Mouse (Mus musculus): Measurements from ENCODE around the gene Apbb2. TPM values are rescaled to one million over a fixed set of nuclear protein-coding genes. Genes with fewer than 3 reads are reported as not detected.

Apbb2 gene
- polyA plus RNA-seq, 1 experiment from 2014 or later: 27.8 TPM

- peak; percentile 68 for DNase-seq (ENCODE audit: low spot score)
- Histone ChIP-seq H3K27ac (replicated peaks; ENCODE audit: low read depth, low read length) (no peak overlapping the region), H3K9ac (replicated peaks; ENCODE audit: low read length) (no peak overlapping the region), H3K4me3 (ENCODE audit: low read depth, low read length) (no peak overlapping the region), H3K27me3 (ENCODE audit: control insufficient read depth, insufficient read depth, low read length) (no peaks in the 10 kb centered on the region), H3K4me2 (ENCODE audit: low read depth, low read length) (no peak overlapping the region), H3K4me1 (ENCODE audit: control insufficient read depth, insufficient read depth, low read length) (no peaks in the 10 kb centered on the region), H3K36me3 (replicated peaks; ENCODE audit: control insufficient read depth, insufficient read depth, low read depth, low read length) (no peaks in the 10 kb centered on the region), H3K9me3 (replicated peaks; ENCODE audit: control insufficient read depth, low read length) (no peaks in the 10 kb centered on the region)
- 58% methylated on average over 18 of the region's 18 CpGs for WGBS
- no peak; the same call in 1 of the 2 replicates for ATAC-seq (replicated peaks; ENCODE audit: insufficient number of reproducible peaks, low FRiP score, low TSS enrichment, low read depth)
These were observed 225.6 kb downstream of the Apbb2 start for GRCm38 (mm10) chr5:66392861-66393529.

DNA sequence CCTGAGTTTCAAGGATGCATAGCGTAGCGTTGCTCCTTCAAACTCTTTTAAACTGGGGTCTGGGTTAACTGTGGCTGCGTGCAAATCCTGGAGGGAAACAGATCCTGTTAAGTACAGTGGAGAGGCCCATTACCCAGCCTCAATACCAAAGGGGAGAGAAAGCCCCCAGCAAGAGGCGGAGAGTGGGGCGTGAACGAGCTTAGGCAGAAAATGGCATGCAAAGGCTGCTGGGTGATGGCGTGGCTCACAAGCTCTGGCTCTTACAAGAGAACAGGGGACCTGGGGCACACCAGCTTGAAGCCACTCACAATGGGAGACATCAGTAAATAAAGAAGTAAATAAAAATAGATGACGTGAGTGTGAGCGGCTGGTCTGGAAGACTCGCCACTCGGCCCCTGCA, 226.8 kb downstream of the Apbb2 start:
- no peak overlapping the region for H3K9ac ChIP-seq (replicated peaks; ENCODE audit: low read length)
- WGBS: 84% methylated on average over 11 of the region's 11 CpGs

DNA sequence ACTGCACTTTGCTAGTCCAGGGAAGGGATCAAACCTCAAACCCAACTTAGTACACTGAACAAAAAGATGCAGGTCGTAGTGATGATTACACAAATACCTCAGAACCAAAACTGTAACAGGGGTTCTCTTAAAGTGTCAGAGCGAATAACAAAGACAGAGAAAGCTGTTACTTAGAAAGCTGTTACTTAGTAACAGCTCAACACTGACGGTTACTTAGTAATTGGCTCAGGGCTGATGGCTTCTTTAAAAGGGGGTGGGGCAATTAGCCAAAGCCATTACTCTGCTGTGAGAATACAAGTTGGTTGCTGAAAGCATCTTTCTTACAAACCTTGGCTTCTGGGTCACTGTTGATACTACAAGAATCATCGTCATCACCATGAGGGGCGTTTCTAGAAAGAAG, 227.3 kb downstream of the Apbb2 start:
- no peaks in the 10 kb centered on the region for H3K9me3 ChIP-seq (replicated peaks; ENCODE audit: control insufficient read depth, low read length)
- DNase-seq (ENCODE audit: low spot score) (no peak), ATAC-seq (replicated peaks; ENCODE audit: insufficient number of reproducible peaks, low FRiP score, low TSS enrichment, low read depth) (no peak)
- no peaks in the 10 kb centered on the region for H3K27me3 ChIP-seq (ENCODE audit: control insufficient read depth, insufficient read depth, low read length)
- no peak overlapping the region for H3K4me3 ChIP-seq (ENCODE audit: low read depth, low read length)
- H3K4me2 ChIP-seq (ENCODE audit: low read depth, low read length): no peak overlapping the region
- H3K9ac ChIP-seq (replicated peaks; ENCODE audit: low read length): no peak overlapping the region
- no peaks in the 10 kb centered on the region for H3K4me1 ChIP-seq (ENCODE audit: control insufficient read depth, insufficient read depth, low read length)
- H3K36me3 ChIP-seq (replicated peaks; ENCODE audit: control insufficient read depth, insufficient read depth, low read depth, low read length): no peaks in the 10 kb centered on the region
- H3K27ac ChIP-seq (replicated peaks; ENCODE audit: low read depth, low read length): no peak overlapping the region
- 84% methylated on average over 5 of the region's 5 CpGs for WGBS

More for the DNA sequence above, 226.8 kb downstream of the Apbb2 start:
- DNase-seq (ENCODE audit: low spot score) (no peak), ATAC-seq (replicated peaks; ENCODE audit: insufficient number of reproducible peaks, low FRiP score, low TSS enrichment, low read depth) (no peak)
- Histone ChIP-seq H3K36me3 (replicated peaks; ENCODE audit: control insufficient read depth, insufficient read depth, low read depth, low read length) (no peaks in the 10 kb centered on the region), H3K27ac (replicated peaks; ENCODE audit: low read depth, low read length) (no peak overlapping the region), H3K9me3 (replicated peaks; ENCODE audit: control insufficient read depth, low read length) (no peaks in the 10 kb centered on the region), H3K4me3 (ENCODE audit: low read depth, low read length) (no peak overlapping the region), H3K4me1 (ENCODE audit: control insufficient read depth, insufficient read depth, low read length) (no peaks in the 10 kb centered on the region), H3K4me2 (ENCODE audit: low read depth, low read length) (no peak overlapping the region), H3K27me3 (ENCODE audit: control insufficient read depth, insufficient read depth, low read length) (no peaks in the 10 kb centered on the region)

- H3K36me3 ChIP-seq (replicated peaks; ENCODE audit: control insufficient read depth, insufficient read depth, low read depth, low read length): no peaks in the 10 kb centered on the region
- no peak overlapping the region for H3K9ac ChIP-seq (replicated peaks; ENCODE audit: low read length)
- H3K27me3 ChIP-seq (ENCODE audit: control insufficient read depth, insufficient read depth, low read length): no peaks in the 10 kb centered on the region
- H3K4me3 ChIP-seq (ENCODE audit: low read depth, low read length): no peak overlapping the region
- no peaks in the 10 kb centered on the region for H3K9me3 ChIP-seq (replicated peaks; ENCODE audit: control insufficient read depth, low read length)
- no peaks in the 10 kb centered on the region for H3K4me1 ChIP-seq (ENCODE audit: control insufficient read depth, insufficient read depth, low read length)
- H3K4me2 ChIP-seq (ENCODE audit: low read depth, low read length): no peak overlapping the region
- H3K27ac ChIP-seq (replicated peaks; ENCODE audit: low read depth, low read length): no peak overlapping the region
- ATAC-seq (replicated peaks; ENCODE audit: insufficient number of reproducible peaks, low FRiP score, low TSS enrichment, low read depth) (no peak), DNase-seq (ENCODE audit: low spot score) (no peak)
- 76% methylated on average over 6 of the region's 6 CpGs for WGBS
These were observed 228.0 kb downstream of the Apbb2 start for GRCm38 (mm10) chr5:66390567-66390966.

- H3K4me2 ChIP-seq (ENCODE audit: low read depth, low read length): no peak overlapping the region
These were observed 231.1 kb downstream of the Apbb2 start for GRCm38 (mm10) chr5:66387481-66387880.

GRCm38 (mm10) chr5:66385636-66386035, 232.9 kb downstream of the Apbb2 start:
- H3K4me3 ChIP-seq (ENCODE audit: low read depth, low read length): no peak overlapping the region
- peak; percentile 71 for DNase-seq (ENCODE audit: low spot score)
- ATAC-seq (replicated peaks; ENCODE audit: insufficient number of reproducible peaks, low FRiP score, low TSS enrichment, low read depth): no peak
- WGBS: 41% methylated on average over 3 of the region's 3 CpGs
- H3K9ac ChIP-seq (replicated peaks; ENCODE audit: low read length): no peak overlapping the region
- no peaks in the 10 kb centered on the region for H3K36me3 ChIP-seq (replicated peaks; ENCODE audit: control insufficient read depth, insufficient read depth, low read depth, low read length)
- no peaks in the 10 kb centered on the region for H3K9me3 ChIP-seq (replicated peaks; ENCODE audit: control insufficient read depth, low read length)
- no peaks in the 10 kb centered on the region for H3K27me3 ChIP-seq (ENCODE audit: control insufficient read depth, insufficient read depth, low read length)
- no peaks in the 10 kb centered on the region for H3K4me1 ChIP-seq (ENCODE audit: control insufficient read depth, insufficient read depth, low read length)
- H3K27ac ChIP-seq (replicated peaks; ENCODE audit: low read depth, low read length): no peak overlapping the region
- H3K4me2 ChIP-seq (ENCODE audit: low read depth, low read length): no peak overlapping the region

More at GRCm38 (mm10) chr5:66387481-66387880, 231.1 kb downstream of the Apbb2 start:
- no peaks in the 10 kb centered on the region for H3K9me3 ChIP-seq (replicated peaks; ENCODE audit: control insufficient read depth, low read length)
- H3K4me3 ChIP-seq (ENCODE audit: low read depth, low read length): no peak overlapping the region
- whole genome bisulfite sequencing: 79% methylated on average over 8 of the region's 8 CpGs
- no peak overlapping the region for H3K9ac ChIP-seq (replicated peaks; ENCODE audit: low read length)
- no peaks in the 10 kb centered on the region for H3K27me3 ChIP-seq (ENCODE audit: control insufficient read depth, insufficient read depth, low read length)
- no peaks in the 10 kb centered on the region for H3K36me3 ChIP-seq (replicated peaks; ENCODE audit: control insufficient read depth, insufficient read depth, low read depth, low read length)
- H3K4me1 ChIP-seq (ENCODE audit: control insufficient read depth, insufficient read depth, low read length): no peaks in the 10 kb centered on the region
- ATAC-seq (replicated peaks; ENCODE audit: insufficient number of reproducible peaks, low FRiP score, low TSS enrichment, low read depth) (no peak), DNase-seq (ENCODE audit: low spot score) (peak; percentile 67)
- no peak overlapping the region for H3K27ac ChIP-seq (replicated peaks; ENCODE audit: low read depth, low read length)

- 88% methylated on average over 6 of the region's 6 CpGs for WGBS
- Histone ChIP-seq H3K9me3 (replicated peaks; ENCODE audit: control insufficient read depth, low read length) (no peaks in the 10 kb centered on the region), H3K4me1 (ENCODE audit: control insufficient read depth, insufficient read depth, low read length) (no peaks in the 10 kb centered on the region), H3K36me3 (replicated peaks; ENCODE audit: control insufficient read depth, insufficient read depth, low read depth, low read length) (no peaks in the 10 kb centered on the region), H3K27ac (replicated peaks; ENCODE audit: low read depth, low read length) (no peak overlapping the region), H3K4me3 (ENCODE audit: low read depth, low read length) (no peak overlapping the region), H3K9ac (replicated peaks; ENCODE audit: low read length) (no peak overlapping the region), H3K4me2 (ENCODE audit: low read depth, low read length) (no peak overlapping the region), H3K27me3 (ENCODE audit: control insufficient read depth, insufficient read depth, low read length) (no peaks in the 10 kb centered on the region)
- ATAC-seq (replicated peaks; ENCODE audit: insufficient number of reproducible peaks, low FRiP score, low TSS enrichment, low read depth) (no peak), DNase-seq (ENCODE audit: low spot score) (no peak)
These were observed 233.7 kb downstream of the Apbb2 start for GRCm38 (mm10) chr5:66384806-66385446.

GRCm38 (mm10) chr5:66384114-66384513, 234.5 kb downstream of the Apbb2 start:
- Histone ChIP-seq H3K9me3 (replicated peaks; ENCODE audit: control insufficient read depth, low read length) (no peaks in the 10 kb centered on the region), H3K4me1 (ENCODE audit: control insufficient read depth, insufficient read depth, low read length) (no peaks in the 10 kb centered on the region), H3K27me3 (ENCODE audit: control insufficient read depth, insufficient read depth, low read length) (no peaks in the 10 kb centered on the region), H3K27ac (replicated peaks; ENCODE audit: low read depth, low read length) (no peak overlapping the region), H3K4me3 (ENCODE audit: low read depth, low read length) (no peak overlapping the region), H3K36me3 (replicated peaks; ENCODE audit: control insufficient read depth, insufficient read depth, low read depth, low read length) (no peaks in the 10 kb centered on the region), H3K9ac (replicated peaks; ENCODE audit: low read length) (no peak overlapping the region), H3K4me2 (ENCODE audit: low read depth, low read length) (no peak overlapping the region)
- no peak for ATAC-seq (replicated peaks; ENCODE audit: insufficient number of reproducible peaks, low FRiP score, low TSS enrichment, low read depth)
- no peak for DNase-seq (ENCODE audit: low spot score)
- 81% methylated on average over 5 of the region's 5 CpGs for WGBS
